Mouse (Mus musculus) embryo, embryonic 11 days (tissue): ENCODE results near the gene Cyth1.

Experiments
- DNase-seq: peaks from one replicate; pipeline ENCODE4 v3.0.0-alpha.2; 2015

The Cyth1 gene

DNA sequence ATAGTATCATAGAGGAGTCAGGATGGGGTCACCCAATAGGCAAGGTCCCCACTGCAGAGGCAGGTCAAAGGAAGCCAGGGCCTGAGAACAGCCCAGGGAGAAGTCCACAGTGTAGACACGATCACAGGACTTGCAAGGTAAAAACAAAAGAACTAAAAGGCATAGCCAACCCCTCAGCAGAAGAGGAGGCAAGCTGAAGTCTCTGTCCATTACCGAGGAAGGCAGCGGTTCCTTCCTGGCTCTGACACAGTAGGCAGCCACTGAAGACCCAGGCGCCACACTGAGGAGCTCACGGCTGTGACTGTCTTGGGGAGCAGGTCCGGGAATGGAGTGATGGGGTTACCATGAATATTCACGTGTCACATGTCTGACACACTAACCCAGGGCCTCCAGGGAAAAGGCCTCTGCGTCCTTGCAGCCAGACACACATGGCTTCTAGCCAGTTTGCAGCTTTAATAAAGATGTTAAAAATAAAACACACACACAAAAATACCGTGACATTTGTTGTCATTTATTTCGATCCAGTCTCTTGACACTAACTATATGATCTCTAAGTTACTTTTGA is 51.5 kb downstream of the Cyth1 start:
- DNase-seq = peak; percentile 35

DNA sequence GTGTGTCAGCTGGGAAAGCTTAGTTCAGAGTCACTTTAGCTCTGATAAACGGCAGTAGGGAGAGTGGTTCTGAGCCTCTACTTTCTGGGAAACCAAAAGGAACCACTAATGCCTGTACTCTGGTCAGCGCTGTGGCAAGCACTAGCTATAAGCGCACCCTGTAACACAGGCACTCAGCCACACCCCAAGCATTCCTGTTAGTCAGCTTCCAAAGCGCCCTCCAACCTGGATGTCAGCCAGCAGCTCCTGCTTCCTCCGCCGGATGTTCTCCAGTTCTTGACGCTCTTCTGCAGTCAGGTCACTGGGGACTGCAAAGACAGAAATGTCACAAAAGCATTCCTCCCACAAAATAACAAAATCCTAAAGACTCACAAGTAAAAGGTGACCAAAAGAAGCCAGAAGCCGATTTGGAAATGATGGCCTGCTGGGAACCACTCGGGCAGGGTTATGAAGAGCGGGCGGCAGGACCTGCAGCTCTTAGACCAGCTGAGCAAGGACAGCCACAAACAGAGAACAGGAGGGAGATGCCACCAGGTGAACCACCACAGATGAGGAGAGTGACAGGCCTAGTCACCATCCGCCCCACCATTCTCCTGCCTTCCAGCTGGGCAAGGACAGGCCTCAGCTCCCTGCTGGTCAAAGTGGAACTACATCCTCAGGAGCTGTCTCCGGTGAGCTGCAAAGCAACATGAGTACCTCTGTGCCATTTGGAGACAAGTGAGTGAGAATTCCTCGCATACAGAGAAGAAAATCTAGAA is 54.8 kb downstream of the Cyth1 start:
- no peak for DNase-seq

DNA sequence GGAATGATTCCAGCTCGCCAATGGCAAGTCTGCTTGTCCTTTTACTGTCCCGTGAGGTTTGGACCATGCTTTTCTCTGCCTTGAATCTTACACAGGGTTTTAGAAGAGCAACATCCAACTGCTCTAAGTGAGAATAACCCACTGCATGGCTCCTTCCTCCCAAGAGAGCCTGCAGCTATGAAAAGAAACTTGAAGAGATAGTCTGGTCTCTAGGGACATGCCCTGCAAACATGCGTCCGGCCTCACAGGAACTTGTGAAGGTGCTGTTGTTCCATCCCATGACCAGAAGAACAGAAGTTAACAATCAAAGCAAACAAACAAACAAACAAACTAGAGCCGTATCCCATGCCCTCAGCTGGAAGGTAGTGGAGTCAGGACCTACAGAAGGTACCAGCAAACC is 55.4 kb downstream of the Cyth1 start:
- no peak for DNase-seq

DNA sequence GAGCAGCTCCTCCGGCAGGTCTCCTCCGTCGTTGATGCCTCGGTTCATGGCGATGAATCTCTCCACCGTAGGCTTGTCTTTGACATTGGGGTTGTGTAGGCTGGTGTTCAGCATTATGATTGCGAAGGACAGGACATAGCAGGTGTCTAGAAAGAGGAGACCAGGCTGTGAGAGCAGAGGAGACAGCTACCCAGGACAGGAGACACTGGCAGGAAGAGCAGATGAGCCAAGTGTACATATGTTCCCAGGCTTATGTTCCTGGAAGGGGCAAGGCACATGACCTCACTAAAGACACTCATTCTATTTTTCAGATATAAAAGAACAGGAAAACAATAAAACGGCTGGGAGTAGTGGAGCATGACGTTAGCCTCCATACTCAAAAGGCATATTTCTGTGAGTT is 65.6 kb downstream of the Cyth1 start:
- no peak for DNase-seq

DNA sequence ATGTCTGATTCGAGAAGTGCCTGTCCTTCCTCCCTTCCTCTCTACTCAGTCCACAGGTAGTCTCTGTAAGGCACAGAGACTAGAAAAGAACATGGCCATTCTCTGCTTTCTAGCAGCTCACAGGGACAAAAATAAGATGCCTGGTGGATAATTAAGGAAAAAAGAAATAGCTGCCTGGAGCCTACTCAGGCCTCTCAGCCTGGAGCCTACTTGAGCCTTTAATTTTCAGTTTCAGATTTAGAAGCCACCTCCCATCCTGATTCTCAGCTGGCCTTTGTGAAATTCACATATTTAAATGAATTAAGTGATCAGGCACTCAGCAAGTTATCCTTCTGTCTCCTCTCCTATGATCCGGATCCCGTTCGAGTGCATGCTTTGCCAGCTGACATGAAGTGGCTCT is 66.0 kb downstream of the Cyth1 start:
- DNase-seq = no peak

DNA sequence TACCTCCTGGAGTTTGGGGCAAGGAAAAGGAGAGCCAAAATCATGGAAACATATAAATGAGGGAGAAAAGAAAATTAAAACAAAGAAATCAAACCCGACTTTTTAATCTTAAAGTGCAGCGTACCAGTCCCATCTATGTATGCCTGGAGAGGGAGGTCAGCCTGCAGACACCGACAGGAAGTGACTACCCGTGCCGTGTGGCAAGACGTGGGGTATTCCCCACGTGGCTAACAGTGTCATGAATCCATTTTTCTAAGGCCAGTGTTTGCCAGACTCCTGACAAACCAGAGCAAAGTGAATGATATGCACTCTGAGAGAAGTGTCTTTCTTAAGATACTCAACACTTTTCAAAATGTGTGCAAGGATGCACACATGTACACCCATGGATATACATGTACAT is 68.2 kb downstream of the Cyth1 start:
- DNase-seq = no peak

DNA sequence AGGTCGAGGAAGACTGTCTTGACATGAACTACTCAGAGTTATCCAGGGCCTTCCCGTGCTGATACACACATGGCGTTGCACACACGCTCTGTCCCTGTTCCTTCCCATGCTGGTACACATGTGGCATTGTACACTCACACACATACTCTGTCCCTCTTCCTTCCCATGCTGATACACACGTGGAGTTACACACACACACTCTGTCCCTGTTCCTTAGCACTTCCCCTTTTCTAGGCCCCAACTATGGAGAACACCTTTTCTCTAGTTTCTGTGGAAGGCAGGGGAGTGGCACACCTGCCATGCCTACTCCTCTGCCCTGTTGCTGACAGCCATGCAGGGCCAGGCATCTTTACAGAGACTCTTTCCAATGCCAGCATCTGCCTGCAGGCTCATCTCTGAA is 70.2 kb downstream of the Cyth1 start:
- DNase-seq = no peak

DNA sequence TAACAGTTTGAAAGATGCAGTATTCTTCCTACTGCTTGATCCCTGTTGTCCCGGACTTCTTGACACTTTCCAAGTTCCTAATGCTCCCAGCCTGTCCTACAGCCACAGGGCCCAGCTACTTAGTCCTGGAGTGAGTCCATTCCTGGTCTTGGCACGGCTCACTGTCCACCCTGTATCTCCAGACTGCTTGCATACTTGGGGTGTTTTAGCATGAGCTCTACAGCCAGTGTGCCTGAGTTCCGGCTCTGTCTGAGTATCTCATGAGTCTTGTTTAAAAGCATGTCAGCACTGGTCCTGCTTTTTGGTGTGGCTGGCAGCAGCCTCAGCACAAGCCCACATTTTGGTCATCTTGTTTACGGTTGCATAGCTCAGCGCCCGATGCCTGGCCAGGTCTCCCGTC is 73.6 kb downstream of the Cyth1 start:
- DNase-seq = no peak

DNA sequence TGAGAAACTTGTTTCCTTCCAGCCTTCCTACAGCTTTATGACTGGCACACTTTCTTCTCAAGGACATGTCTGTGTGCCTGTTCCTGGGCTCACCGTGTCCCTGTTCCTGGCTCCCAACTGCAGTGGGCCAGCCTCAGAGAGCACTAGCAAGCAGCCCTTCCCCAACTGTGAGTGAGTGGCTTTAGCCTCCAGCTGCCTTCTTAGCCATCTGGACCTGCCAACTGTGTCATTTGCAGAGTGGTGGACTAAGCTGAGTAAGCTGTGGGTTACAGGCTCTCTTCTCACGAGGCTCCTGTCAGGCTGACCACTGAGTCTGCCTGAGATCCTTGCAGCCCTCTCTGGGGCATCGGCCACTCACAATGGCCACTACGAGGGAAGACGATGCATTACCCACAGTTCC is 75.6 kb downstream of the Cyth1 start:
- DNase-seq = no peak

DNA sequence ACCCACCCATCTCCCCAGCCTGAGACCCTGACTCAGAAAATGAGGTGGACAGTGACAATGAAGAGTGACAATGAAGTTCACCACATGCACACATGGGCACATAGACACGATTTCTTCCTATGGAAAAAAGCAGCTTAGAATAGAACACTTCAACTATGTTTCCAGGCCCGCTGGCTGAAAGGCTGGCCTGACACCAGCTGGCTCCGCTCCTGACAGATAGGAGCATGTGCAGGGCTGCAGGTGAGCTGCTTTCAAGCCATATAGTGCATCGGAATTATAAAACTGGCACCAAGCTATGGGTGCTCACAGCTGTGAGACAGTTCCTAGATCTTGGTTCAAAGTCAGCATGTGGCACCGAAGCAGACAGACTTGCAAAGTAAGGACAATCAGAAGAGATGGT is 78.1 kb downstream of the Cyth1 start:
- no peak for DNase-seq

DNA sequence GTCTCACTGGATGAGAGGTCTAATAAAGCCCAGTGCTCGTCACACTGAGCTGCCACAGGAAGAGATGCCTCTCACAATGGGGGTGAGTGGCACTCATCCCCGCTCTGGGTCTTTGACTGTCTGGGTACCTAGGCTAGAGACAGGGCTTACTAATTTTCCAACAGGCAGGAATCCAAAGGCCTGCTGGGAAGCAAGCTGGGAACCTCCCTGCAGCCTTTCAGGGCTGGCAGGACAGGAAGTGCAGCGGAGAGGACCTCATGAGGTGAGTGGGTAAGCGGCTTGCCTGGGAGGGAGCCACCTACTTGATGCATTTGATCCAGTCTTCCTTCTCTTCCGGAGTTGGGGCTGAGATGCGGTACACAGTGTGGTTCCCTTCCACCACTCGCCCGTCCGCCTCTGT is 79.7 kb downstream of the Cyth1 start:
- DNase-seq = no peak

DNA sequence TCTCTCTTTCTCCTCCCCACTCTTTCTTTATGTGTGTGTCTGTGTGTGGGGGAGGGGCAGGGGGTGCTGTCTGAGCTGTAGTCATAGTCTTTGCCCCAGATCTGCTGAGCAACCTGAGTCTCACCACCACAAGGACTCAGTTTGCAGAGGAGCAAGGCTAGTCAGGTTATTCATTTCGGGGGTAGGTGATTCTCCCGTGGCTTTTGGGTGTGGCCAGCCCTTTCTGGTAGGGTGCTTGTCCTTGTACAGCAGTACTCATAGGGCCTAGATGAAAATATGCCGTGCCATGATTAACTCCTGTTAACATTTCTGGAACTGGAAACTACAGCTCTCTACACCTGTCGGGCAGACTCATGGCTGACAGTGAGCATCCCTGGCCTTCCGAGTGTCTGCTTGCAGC is 81.8 kb downstream of the Cyth1 start:
- no peak for DNase-seq

DNA sequence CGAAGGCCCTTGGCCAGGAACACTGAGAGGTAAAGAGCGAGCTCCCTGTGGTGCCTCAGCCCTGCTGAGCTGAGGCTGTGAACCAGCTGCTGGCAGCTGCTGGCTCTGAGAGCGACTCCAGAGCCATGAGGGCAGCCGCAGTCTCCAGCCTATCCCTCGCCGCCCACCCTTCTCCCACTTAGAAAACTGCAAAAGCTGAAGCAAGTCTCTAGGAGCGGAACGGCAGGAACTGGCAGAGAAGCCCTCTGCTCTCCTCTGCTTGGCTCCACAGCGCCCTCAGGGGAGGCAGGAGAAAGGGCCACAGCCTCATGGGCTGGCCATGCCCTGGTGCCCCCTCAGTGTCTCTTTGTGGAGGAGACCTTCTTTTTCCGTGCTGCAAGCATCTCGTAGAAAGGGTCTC is 82.7 kb downstream of the Cyth1 start:
- no peak for DNase-seq

DNA sequence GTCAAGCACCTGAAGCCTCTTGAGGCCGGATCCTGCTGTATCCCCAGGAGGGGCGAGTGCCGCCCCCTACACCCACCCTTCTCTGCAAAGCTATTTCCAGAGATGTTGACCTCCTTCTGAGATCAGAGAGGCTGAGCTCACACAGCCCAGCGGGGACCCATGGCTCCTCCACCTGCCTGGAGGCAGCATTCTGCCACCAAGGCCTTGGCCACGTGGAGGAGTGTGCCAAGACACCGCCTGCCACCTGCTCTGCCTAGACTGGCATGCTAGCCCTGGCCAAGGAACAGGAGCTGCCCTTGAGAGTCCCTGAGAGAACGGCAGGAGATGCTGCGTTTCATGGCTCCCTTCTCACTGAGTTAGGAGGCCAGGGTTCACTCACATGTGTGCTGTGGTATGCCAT is 83.8 kb downstream of the Cyth1 start:
- no peak for DNase-seq

DNA sequence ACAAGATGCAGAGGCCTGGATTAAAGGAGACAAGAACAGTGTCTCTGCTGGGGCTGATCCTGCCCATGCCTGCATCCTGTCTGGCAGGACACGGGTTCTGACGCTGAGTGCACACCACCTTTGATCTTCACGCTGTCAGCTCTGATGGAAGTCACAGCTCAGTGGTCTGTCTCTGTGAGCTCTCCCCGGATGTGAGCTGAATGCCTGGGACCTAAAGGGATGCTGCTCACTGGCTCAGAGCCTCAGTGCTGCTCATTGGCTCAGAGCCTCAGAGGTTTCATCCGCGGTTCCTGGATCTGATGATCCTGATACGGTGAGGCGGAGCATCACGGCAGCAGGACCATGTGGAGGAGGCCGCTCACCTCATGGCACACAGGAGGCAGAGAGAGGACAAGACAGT is 86.1 kb downstream of the Cyth1 start:
- peak; percentile 15 for DNase-seq

DNA sequence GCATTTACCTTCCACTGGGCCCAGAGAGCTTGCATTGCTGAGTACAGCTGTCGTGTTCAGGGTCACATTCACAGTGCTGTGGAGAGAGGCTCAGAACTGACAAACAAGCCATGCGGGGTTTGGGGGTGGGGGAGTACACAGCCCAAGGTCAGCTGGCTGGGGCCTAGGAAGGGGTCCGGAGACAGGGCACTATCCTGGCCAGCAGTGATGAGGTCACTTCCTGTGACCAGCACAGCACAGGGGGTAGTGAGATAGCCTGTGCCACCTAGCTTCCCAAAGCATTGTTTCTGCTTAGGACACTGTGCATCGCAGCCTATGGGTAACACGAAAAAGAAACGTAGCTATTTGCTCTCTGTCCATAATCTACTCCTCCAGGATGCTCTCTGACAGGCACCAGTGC is 87.2 kb downstream of the Cyth1 start:
- no peak for DNase-seq

DNA sequence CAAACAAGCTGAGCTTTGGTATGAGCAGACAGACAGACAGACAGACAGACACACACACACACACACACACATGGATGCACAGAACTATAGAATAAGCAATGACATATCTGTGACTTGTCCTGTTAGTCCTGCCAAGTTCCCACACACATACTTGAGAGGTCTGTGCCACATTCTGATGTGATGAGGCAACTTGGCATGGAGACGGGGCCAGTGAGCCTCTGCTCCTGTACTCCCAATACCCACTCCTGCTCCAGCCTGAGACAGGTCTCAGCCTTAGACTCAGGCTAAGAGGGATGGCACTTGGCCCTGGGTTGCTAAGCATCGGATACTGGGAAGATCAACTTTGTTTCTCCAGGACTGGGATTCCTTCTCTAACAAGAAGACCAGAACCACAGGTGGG is 87.6 kb downstream of the Cyth1 start:
- no peak for DNase-seq

DNA sequence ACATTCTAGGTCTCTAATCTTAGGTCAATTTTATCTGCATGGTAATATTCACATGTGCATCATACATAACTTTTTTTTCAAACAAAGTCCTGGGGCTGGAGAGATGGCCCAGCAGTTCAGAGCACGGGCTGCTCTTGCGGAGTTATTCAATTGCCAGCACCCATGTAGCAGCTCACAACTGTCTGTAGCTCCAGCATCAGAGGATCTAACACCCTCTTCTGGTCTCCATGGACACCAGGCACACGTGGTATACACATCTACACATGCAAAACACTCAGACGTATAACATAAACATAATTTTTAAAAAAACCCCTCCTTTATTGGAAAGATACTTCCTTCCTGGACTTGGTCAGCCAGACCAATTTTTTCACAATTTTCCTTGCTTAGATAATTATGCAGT is 89.6 kb downstream of the Cyth1 start:
- no peak for DNase-seq

DNA sequence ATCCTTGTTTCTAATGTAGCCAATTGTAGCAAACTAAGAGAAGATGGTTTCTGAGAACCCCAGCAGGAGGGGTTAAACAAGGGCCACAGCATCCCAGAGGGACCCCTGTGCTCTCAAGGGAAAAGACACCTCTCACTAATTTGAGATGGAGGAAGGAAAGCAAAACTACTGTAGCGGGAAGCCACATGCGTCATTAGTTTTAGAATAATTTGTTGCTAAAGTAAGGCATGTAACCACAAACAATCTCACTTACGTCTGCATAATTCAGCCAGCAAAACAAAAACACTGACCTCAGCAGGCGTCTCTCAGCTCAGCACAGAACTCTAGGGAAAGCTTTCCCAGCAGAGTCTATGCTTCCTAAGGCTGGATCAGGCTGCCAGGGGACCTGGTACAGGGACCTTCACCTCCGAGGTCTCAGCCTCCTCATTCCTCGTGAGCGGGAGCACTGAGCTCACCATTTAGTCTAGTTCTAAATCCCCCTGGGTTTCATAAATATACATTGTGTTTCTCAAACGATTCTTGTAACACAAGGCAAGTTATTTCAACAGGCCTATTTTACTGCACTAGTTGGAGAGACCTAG is 91.8 kb downstream of the Cyth1 start:
- no peak for DNase-seq

DNA sequence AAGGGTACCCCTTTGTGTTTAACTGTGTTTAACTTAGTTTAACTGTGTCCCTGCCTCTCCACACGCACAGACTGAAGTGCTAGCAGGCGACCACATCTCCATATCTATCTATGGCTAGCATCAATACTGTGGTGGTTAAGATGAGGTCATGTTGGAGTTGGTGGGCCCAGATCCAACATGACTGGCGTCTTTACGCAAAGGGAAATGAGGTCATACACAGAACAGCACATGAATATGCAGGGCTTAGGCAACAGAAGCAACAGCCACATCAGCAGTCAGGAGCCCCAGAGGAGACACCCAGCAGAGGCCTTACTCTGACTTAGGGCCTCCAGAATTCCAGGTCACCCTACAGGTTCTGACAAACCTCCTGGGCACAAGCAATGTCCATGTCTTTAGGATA is 95.4 kb downstream of the Cyth1 start:
- DNase-seq = no peak

DNA sequence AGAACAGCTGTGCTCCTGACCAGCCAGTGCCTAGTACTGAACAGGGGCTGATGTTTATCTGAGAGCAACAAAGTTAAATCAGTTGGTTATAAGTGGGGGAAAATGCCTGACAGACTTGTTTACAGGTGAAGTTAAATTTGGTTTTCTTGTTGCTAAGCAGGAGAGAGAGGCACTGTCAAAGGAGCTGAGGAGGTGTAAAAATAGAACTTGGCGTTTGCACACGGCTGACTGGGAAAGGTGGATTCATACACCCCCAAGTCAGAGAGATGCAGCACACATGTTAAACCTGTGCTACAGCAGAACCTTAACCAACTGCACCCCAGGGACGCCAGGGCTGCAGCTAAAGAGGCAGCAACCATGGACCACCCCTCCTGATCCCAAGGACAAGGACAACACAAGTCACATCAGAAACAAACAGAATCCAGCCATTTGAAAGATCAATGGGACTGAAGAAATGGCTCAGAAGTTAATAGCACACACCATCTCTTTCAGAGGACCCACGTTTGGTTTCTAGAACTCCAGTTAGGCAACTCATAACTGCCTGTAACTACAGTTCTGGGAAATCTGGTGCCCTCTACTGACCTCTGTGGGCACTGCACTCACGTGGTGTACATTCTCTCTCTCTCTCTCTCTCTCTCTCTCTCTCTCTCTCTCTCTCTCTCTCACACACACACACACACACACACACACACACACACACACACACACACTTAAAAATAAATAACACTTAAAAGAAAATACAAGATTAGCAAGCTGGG is 96.8 kb downstream of the Cyth1 start:
- DNase-seq = no peak

DNA sequence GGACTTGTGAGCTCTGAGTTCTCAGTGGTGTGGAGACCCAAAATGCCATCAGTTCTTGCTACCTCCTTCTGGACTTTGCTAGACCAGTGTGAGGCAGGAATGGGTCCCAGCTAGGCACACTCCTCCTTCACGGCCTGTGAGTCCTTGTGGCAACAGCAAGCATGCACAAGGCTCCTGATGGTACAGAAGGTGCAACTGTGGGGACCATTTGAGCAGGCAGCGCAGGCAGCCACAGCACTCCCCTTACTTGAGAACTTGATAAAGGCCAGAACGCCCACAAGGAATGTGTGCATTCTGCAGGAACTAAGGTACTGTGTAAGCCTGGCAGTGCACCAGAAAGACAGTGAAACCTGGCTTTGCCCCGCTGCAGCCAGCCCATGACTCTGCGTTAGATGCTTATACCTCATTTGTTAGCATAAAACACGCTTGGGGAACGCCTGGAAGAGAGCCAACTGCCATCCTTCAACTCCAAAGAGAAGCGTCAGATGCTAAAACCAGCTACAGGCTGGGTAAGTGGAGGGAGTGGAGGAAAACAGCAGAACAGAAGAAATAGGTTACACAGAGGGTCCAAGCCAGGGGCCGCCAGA is 98.2 kb downstream of the Cyth1 start:
- DNase-seq = no peak

DNA sequence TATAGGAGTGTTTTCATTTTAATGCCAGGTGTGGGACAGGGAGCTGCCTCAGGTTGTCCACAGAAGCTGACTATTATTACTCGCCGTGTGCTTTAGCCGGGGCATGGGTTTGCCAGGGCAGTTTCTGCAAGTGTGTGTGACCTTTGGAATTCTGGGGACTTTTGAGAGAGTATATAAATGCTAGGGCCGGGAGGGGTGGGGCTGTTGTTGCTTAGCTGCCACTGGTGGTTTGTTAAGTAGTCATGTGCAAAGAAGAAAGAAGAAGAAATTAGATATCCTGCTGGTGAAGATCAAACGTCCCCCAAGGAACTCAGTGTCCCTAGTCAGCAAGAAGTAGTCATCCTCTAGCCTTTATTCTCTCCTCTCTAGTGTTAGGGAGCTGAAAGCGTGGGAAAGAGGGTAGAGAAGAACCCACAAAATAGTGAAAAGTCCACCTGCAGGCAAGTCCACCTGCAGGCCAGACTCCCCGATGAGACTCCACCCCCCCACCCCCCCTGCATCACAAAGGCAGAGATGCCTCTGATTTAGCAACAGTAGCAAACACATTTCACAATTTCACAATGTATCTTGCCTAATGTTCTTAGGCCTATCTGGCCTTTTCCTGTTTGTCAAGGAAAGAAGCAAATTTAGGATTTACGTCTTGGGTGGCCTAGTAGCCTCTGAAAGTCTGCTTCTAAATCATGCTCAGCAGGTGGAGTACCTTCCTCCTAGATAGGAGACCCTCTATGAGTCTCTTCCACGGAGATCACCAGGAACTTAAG is 100.3 kb downstream of the Cyth1 start:
- DNase-seq = no peak
